Mouse (Mus musculus) C2C12 (cell line): ENCODE results near the gene Trim41.

Experiments
- CEBPB ChIP-seq: IDR thresholded peaks from one replicate; pipeline ENCODE4 v1.6.1; 2011; ENCODE audit warnings: low read depth, mild to moderate bottlenecking, control low read depth, moderate library complexity
- CTCF ChIP-seq: IDR thresholded peaks from one replicate; pipeline ENCODE4 v1.5.1; 2011; ENCODE audit not compliant: control insufficient read depth, insufficient read depth, insufficient read length

DNA sequence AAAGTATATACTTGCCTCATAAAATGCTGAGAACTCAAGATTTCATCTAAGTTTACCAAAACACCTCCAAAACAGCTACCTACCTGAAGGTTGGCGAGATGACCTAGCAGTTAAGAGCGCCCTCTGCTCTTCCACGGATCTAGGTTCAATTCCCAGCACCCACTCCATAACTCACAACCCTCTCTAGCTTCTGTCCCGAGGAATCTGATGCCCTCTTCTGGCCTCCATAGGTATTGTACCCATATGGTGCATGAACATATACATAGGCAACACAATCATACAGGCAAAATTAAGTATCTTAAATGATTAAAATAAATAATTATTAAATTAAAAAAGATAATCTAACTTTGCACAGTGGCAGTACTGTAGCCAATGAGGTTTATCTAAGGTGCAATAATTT lies 34.9 kb downstream of the Trim41 start:
- TF ChIP-seq CTCF (no peak), CEBPB (no peak)
